Mouse (Mus musculus): ENCODE measurements at regions not wholly inside any gene's neighbourhood (a gene's known extent, or its start where the extent isn't known, plus 50 kb on each side); places are given as distances from the start of the nearest gene placed in this dataset.

GRCm38 (mm10) chr13:28700081-28700480 is 253.4 kb downstream of the Sox4 start:
- no peak for TF ChIP-seq CTCF (IDR thresholded peaks at IDR 0.05)
- DNase-seq (ENCODE audit: low spot score) (no peak), ATAC-seq (ENCODE audit: low FRiP score) (no peak)
- H3K9ac ChIP-seq (replicated peaks; ENCODE audit: low read length, poor library complexity, severe bottlenecking) = no peak overlapping the region
- H3K4me3 ChIP-seq (ENCODE audit: low read depth, low read length) = no peak overlapping the region
- H3K4me1 ChIP-seq (ENCODE audit: insufficient read depth, low read length) = peaks cover 3% of the 10 kb centered on the region; the same call in 1 of the 2 replicates
- no peaks in the 10 kb centered on the region for H3K36me3 ChIP-seq (ENCODE audit: insufficient read depth, low read length)
- no peaks in the 10 kb centered on the region for H3K27me3 ChIP-seq (ENCODE audit: insufficient read depth, low read length)
- H3K4me2 ChIP-seq (ENCODE audit: low read depth, low read length, poor library complexity, severe bottlenecking) = no peak overlapping the region
- WGBS = 73% methylated on average over 3 of the region's 3 CpGs
- no peaks in the 10 kb centered on the region for H3K9me3 ChIP-seq (ENCODE audit: low read length)
- no peak overlapping the region for H3K27ac ChIP-seq (ENCODE audit: low read depth, low read length)

GRCm38 (mm10) chr13:28699490-28700032 is 254.0 kb downstream of the Sox4 start:
- no peak overlapping the region for H3K4me2 ChIP-seq (ENCODE audit: low read depth, low read length, poor library complexity, severe bottlenecking)
- H3K9me3 ChIP-seq (ENCODE audit: low read length) = no peaks in the 10 kb centered on the region
- no peak overlapping the region for H3K27ac ChIP-seq (ENCODE audit: low read depth, low read length)
- no peak for TF ChIP-seq CTCF (IDR thresholded peaks at IDR 0.05)
- DNase-seq (ENCODE audit: low spot score) (no peak), ATAC-seq (ENCODE audit: low FRiP score) (no peak)
- peaks cover 3% of the 10 kb centered on the region; the same call in 1 of the 2 replicates for H3K4me1 ChIP-seq (ENCODE audit: insufficient read depth, low read length)
- no peak overlapping the region for H3K4me3 ChIP-seq (ENCODE audit: low read depth, low read length)
- H3K36me3 ChIP-seq (ENCODE audit: insufficient read depth, low read length) = no peaks in the 10 kb centered on the region
- H3K27me3 ChIP-seq (ENCODE audit: insufficient read depth, low read length) = no peaks in the 10 kb centered on the region
- 88% methylated on average over 4 of the region's 4 CpGs for WGBS
- H3K9ac ChIP-seq (replicated peaks; ENCODE audit: low read length, poor library complexity, severe bottlenecking) = no peak overlapping the region

- no peak for ATAC-seq (ENCODE audit: low FRiP score)
- H3K4me1 ChIP-seq (ENCODE audit: insufficient read depth, low read length) = peaks cover 3% of the 10 kb centered on the region; the same call in 1 of the 2 replicates
- no peaks in the 10 kb centered on the region for H3K27me3 ChIP-seq (ENCODE audit: insufficient read depth, low read length)
- H3K27ac ChIP-seq (ENCODE audit: low read depth, low read length) = no peak overlapping the region
- TF ChIP-seq CTCF (IDR thresholded peaks at IDR 0.05) = no peak
- WGBS = 24% methylated on average over 12 of the region's 12 CpGs
- no peaks in the 10 kb centered on the region for H3K9me3 ChIP-seq (ENCODE audit: low read length)
- H3K4me3 ChIP-seq (ENCODE audit: low read depth, low read length) = no peak overlapping the region
- no peak overlapping the region for H3K4me2 ChIP-seq (ENCODE audit: low read depth, low read length, poor library complexity, severe bottlenecking)
- no peak for DNase-seq (ENCODE audit: low spot score)
- H3K36me3 ChIP-seq (ENCODE audit: insufficient read depth, low read length) = no peaks in the 10 kb centered on the region
- no peak overlapping the region for H3K9ac ChIP-seq (replicated peaks; ENCODE audit: low read length, poor library complexity, severe bottlenecking)
These were observed 255.5 kb downstream of the Sox4 start for GRCm38 (mm10) chr13:28697796-28698678.

GRCm38 (mm10) chr13:28693078-28693477 is 260.4 kb downstream of the Sox4 start:
- TF ChIP-seq CTCF (IDR thresholded peaks at IDR 0.05) = no peak
- H3K4me3 ChIP-seq (ENCODE audit: low read depth, low read length) = no peak overlapping the region
- no peaks in the 10 kb centered on the region for H3K9me3 ChIP-seq (ENCODE audit: low read length)
- H3K4me2 ChIP-seq (ENCODE audit: low read depth, low read length, poor library complexity, severe bottlenecking) = no peak overlapping the region
- ATAC-seq (ENCODE audit: low FRiP score) (no peak), DNase-seq (ENCODE audit: low spot score) (no peak)
- no peak overlapping the region for H3K9ac ChIP-seq (replicated peaks; ENCODE audit: low read length, poor library complexity, severe bottlenecking)
- no peak overlapping the region for H3K27ac ChIP-seq (ENCODE audit: low read depth, low read length)
- peaks cover 3% of the 10 kb centered on the region; the same call in 1 of the 2 replicates for H3K4me1 ChIP-seq (ENCODE audit: insufficient read depth, low read length)
- WGBS = 65% methylated on average over 4 of the region's 4 CpGs
- no peaks in the 10 kb centered on the region for H3K27me3 ChIP-seq (ENCODE audit: insufficient read depth, low read length)
- no peaks in the 10 kb centered on the region for H3K36me3 ChIP-seq (ENCODE audit: insufficient read depth, low read length)

GRCm38 (mm10) chr13:28692587-28692986 is 260.9 kb downstream of the Sox4 start:
- Histone ChIP-seq H3K27ac (ENCODE audit: low read depth, low read length) (no peak overlapping the region), H3K4me3 (ENCODE audit: low read depth, low read length) (no peak overlapping the region), H3K9ac (replicated peaks; ENCODE audit: low read length, poor library complexity, severe bottlenecking) (no peak overlapping the region), H3K4me1 (ENCODE audit: insufficient read depth, low read length) (peaks cover 2% of the 10 kb centered on the region; the same call in 1 of the 2 replicates), H3K27me3 (ENCODE audit: insufficient read depth, low read length) (no peaks in the 10 kb centered on the region), H3K9me3 (ENCODE audit: low read length) (no peaks in the 10 kb centered on the region), H3K4me2 (ENCODE audit: low read depth, low read length, poor library complexity, severe bottlenecking) (no peak overlapping the region), H3K36me3 (ENCODE audit: insufficient read depth, low read length) (no peaks in the 10 kb centered on the region)
- no peak for DNase-seq (ENCODE audit: low spot score)
- TF ChIP-seq CTCF (IDR thresholded peaks at IDR 0.05) = no peak
- no peak for ATAC-seq (ENCODE audit: low FRiP score)
- 78% methylated on average over 5 of the region's 5 CpGs for WGBS

GRCm38 (mm10) chr13:28690511-28691160 is 262.9 kb downstream of the Sox4 start:
- Histone ChIP-seq H3K27ac (ENCODE audit: low read depth, low read length) (no peak overlapping the region), H3K4me1 (ENCODE audit: insufficient read depth, low read length) (no peaks in the 10 kb centered on the region), H3K36me3 (ENCODE audit: insufficient read depth, low read length) (no peaks in the 10 kb centered on the region), H3K9me3 (ENCODE audit: low read length) (no peaks in the 10 kb centered on the region), H3K27me3 (ENCODE audit: insufficient read depth, low read length) (no peaks in the 10 kb centered on the region), H3K4me2 (ENCODE audit: low read depth, low read length, poor library complexity, severe bottlenecking) (no peak overlapping the region), H3K9ac (replicated peaks; ENCODE audit: low read length, poor library complexity, severe bottlenecking) (no peak overlapping the region), H3K4me3 (ENCODE audit: low read depth, low read length) (no peak overlapping the region)
- no peak for DNase-seq (ENCODE audit: low spot score)
- WGBS = 72% methylated on average over 5 of the region's 5 CpGs
- no peak for ATAC-seq (ENCODE audit: low FRiP score)
- TF ChIP-seq CTCF (IDR thresholded peaks at IDR 0.05) = no peak

Data from midbrain, postnatal 0 days (tissue).